Mouse (Mus musculus): ENCODE measurements around the gene 4931429L15Rik.

DNA sequence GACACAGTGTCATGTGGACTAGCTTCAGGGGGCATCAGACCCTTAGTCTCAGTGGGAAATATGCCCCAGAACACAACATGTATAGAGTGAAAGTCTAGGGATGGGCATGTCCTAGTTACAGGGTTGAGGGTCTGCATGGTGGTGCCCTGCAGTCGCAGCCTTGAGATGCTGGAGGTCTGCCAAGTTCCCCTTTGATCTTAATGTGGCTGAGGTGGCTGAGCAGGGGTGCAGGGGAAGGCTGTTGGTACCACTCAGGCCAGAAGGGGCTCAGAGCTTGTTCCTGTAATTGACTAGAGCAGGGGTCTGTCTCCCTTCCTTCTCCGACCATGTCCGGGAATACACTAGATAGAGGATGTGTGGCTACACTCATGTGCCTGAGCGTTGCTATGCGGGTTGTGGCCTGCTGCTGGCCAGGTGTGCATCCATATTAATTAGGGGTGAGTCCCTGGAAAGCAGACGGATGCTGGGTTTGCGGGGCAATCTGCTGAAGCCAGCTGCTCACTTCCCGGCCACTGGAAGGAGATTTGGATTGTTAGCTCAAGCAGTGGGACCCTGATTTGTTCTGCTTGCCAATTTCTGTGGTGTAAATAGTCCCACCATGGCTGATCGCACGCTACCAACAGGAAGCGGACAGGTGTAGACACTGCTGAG lies 41.8 kb upstream of the 4931429L15Rik start:
- TF ChIP-seq POLR2A (IDR thresholded peaks at IDR 0.05; ENCODE audit: extremely low read depth, insufficient read depth, low read length) (no peak), CTCF (IDR thresholded peaks at IDR 0.05; ENCODE audit: extremely low read depth, insufficient read depth, low read length) (no peak)

All from cortical plate, adult 2 months (tissue).